Mouse (Mus musculus): ENCODE results near the gene Uchl4.
"Not testable (repeated sequence)": the region's sequence is repeated elsewhere in the genome, so short reads cannot be mapped to it uniquely, and the experiment has no call there.

Uchl4 gene

GRCm38 (mm10) chr9:64231171-64231570 is 3.8 kb upstream of the Uchl4 start:
- DNase-seq (ENCODE audit: low read depth, low spot score) = no peak

- DNase-seq (ENCODE audit: low read depth, low spot score) = no peak
These were observed 3.3 kb upstream of the Uchl4 start for GRCm38 (mm10) chr9:64231674-64232073.

GRCm38 (mm10) chr9:64232257-64232957 is 2.6 kb upstream of the Uchl4 start:
- DNase-seq (ENCODE audit: low read depth, low spot score) = peak; percentile 37

- DNase-seq (ENCODE audit: low read depth, low spot score) = peak; percentile 77
These were observed 1.3 kb upstream of the Uchl4 start for GRCm38 (mm10) chr9:64233656-64234055.

GRCm38 (mm10) chr9:64236056-64236455 is 1.1 kb downstream of the Uchl4 start:
- no peak for DNase-seq (ENCODE audit: low read depth, low spot score)

GRCm38 (mm10) chr9:64240116-64240515 is 5.1 kb downstream of the Uchl4 start:
- DNase-seq (ENCODE audit: low read depth, low spot score) = no peak

GRCm38 (mm10) chr9:64240681-64241080 is 5.7 kb downstream of the Uchl4 start:
- DNase-seq (ENCODE audit: low read depth, low spot score) = peak; percentile 71

GRCm38 (mm10) chr9:64242381-64242831 is 7.4 kb downstream of the Uchl4 start:
- no peak for DNase-seq (ENCODE audit: low read depth, low spot score)

- DNase-seq (ENCODE audit: low read depth, low spot score) = no peak
These were observed 14.4 kb downstream of the Uchl4 start for GRCm38 (mm10) chr9:64249371-64249770.

- no peak for DNase-seq (ENCODE audit: low read depth, low spot score)
These were observed 15.2 kb downstream of the Uchl4 start for GRCm38 (mm10) chr9:64250111-64250730.

- DNase-seq (ENCODE audit: low read depth, low spot score) = no peak
These were observed 17.6 kb downstream of the Uchl4 start for GRCm38 (mm10) chr9:64252591-64253020.

GRCm38 (mm10) chr9:64253021-64253904 is 18.3 kb downstream of the Uchl4 start, which contains the start of gene Map2k1:
Gene Map2k1 (minus strand): TSS chr9:64253631.
- peak; percentile 99 for DNase-seq (ENCODE audit: low read depth, low spot score)

GRCm38 (mm10) chr9:64255422-64255821 is 20.4 kb downstream of the Uchl4 start:
- DNase-seq (ENCODE audit: low read depth, low spot score) = no peak

GRCm38 (mm10) chr9:64256204-64256603 is 21.2 kb downstream of the Uchl4 start:
- no peak for DNase-seq (ENCODE audit: low read depth, low spot score)

GRCm38 (mm10) chr9:64259906-64260305 is 24.9 kb downstream of the Uchl4 start:
- DNase-seq (ENCODE audit: low read depth, low spot score) = no peak

GRCm38 (mm10) chr9:64261023-64261422 is 26.0 kb downstream of the Uchl4 start:
- no peak for DNase-seq (ENCODE audit: low read depth, low spot score)

GRCm38 (mm10) chr9:64264813-64265212 is 29.8 kb downstream of the Uchl4 start:
- no peak for DNase-seq (ENCODE audit: low read depth, low spot score)

- DNase-seq (ENCODE audit: low read depth, low spot score) = no peak
These were observed 32.2 kb downstream of the Uchl4 start for GRCm38 (mm10) chr9:64267231-64267630.

GRCm38 (mm10) chr9:64268196-64268595 is 33.2 kb downstream of the Uchl4 start:
- no peak for DNase-seq (ENCODE audit: low read depth, low spot score)

- not testable (repeated sequence) for DNase-seq (ENCODE audit: low read depth, low spot score)
These were observed 33.8 kb downstream of the Uchl4 start for GRCm38 (mm10) chr9:64268836-64269235.

GRCm38 (mm10) chr9:64271249-64271648 is 36.2 kb downstream of the Uchl4 start:
- DNase-seq (ENCODE audit: low read depth, low spot score) = no peak

GRCm38 (mm10) chr9:64272611-64273010 is 37.6 kb downstream of the Uchl4 start:
- peak; percentile 53 for DNase-seq (ENCODE audit: low read depth, low spot score)
